Mouse (Mus musculus) midbrain, embryonic 10.5 days (tissue): Measurements from ENCODE around the gene Coro1c. TPM values are rescaled to one million over a fixed set of nuclear protein-coding genes. Genes with fewer than 3 reads are reported as not detected.
"Not testable (repeated sequence)": the region's sequence is repeated elsewhere in the genome, so short reads cannot be mapped to it uniquely, and the experiment has no call there.

Experiments used
- DNase-seq: peaks from one replicate; pipeline ENCODE4 v3.0.0-alpha.2; 2017; ENCODE audit warnings: low spot score
- H3K27ac ChIP-seq: fragments of 300-500 bp; sonication (generic); replicated peaks from 2 replicates; pipeline ENCODE4 v1.5.1; 2016; ENCODE audit warnings: mild to moderate bottlenecking
- H3K27me3 ChIP-seq: fragments of 300-500 bp; sonication (generic); 2 replicates; pipeline ENCODE4 v1.6.1; 2016; ENCODE audit warnings: low read depth, mild to moderate bottlenecking; ENCODE audit not compliant: poor library complexity, severe bottlenecking
- H3K36me3 ChIP-seq: fragments of 300-500 bp; sonication (generic); 2 replicates; pipeline ENCODE4 v1.6.1; 2016; ENCODE audit warnings: mild to moderate bottlenecking, moderate library complexity
- H3K4me1 ChIP-seq: fragments of 300-500 bp; sonication (generic); 2 replicates; pipeline ENCODE4 v1.6.1; 2016
- H3K4me3 ChIP-seq: fragments of 300-500 bp; sonication (generic); 2 replicates; pipeline ENCODE4 v1.5.1; 2016; ENCODE audit warnings: mild to moderate bottlenecking, moderate library complexity
- H3K9me3 ChIP-seq: fragments of 300-500 bp; sonication (generic); replicated peaks from 2 replicates; pipeline ENCODE4 v1.6.1; 2016; ENCODE audit warnings: mild to moderate bottlenecking
- WGBS: fragments of 180-500 bp; shearing (Covaris S2); methylation state at CpG from one replicate; pipeline ENCODE4 v1.1.7; 2016; 5-methylcytosine and 5-hydroxymethylcytosine counted together
- polyA plus RNA-seq: library from polyadenylated mRNA; unstranded; fragments of >200 nt; fragmentation: Nextera tagmentation; extraction: Ambion mirVana; gene quantifications from 2 replicates; pipeline ENCODE4 v1.2.1, GENCODE M21; 2016

Coro1c gene
- polyA plus RNA-seq, 1 experiment from 2014 or later: 205 TPM

DNA sequence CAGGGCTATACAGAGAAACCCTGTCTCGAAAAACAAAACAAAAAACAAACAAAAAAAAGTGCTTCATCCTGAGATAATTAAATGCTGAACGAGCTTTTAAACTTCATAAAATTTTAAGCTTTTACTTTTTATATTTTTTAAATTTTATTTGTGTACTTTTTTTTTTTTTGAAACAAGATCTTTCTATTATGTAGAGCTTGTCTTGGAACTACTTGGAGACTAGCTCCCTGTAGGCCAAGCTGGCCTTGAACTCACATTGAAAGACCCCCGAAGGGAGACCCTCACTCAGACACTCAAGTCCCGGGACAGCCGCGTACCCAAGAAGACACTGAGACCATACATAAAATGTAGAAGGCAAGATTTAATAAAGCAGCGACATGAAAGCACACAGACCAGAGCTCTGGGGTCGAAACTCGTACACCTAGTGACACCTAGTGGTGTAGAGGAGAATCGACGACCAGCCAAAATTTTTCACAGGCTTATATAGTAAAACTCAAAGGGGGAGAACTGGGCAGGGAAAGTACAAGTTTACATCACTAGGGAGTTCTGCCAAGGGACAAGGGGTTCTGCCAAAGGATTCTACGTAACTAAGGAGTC is 96.6 kb downstream of the Coro1c start:
- H3K9me3 ChIP-seq, H3K36me3 ChIP-seq, H3K27ac ChIP-seq, DNase-seq, H3K4me3 ChIP-seq: not testable (repeated sequence)
- WGBS: 23% methylated on average over 11 of the region's 12 CpGs
- H3K27me3 ChIP-seq: peaks cover 15% of the 10 kb centered on the region
- peaks cover 33% of the 10 kb centered on the region for H3K4me1 ChIP-seq

DNA sequence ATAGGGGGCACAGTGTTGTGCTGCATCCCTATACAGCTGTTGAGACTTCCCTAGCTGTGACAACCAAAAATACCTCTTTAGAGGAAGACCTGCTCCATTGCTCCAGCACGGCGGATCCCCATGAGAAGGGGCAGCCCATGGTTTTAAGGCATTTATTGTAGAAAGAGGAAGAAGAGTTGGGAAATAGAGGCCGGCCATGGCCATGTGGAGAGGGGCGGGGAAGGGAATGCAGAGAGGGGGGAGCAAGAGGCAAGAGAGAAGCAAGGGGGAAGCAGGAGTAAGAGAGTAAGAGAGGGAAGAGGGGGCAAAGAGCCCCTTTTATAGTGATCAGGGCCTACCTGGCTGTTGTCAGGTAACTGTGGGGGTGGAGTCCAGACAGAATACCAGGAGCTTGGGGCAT is 98.4 kb downstream of the Coro1c start:
- no peaks in the 10 kb centered on the region for H3K36me3 ChIP-seq
- H3K4me1 ChIP-seq: peaks cover 30% of the 10 kb centered on the region
- H3K27ac ChIP-seq: no peak overlapping the region
- DNase-seq: no peak
- no peak overlapping the region for H3K4me3 ChIP-seq
- peaks cover 7% of the 10 kb centered on the region; the same call in 1 of the 2 replicates for H3K9me3 ChIP-seq
- peaks cover 12% of the 10 kb centered on the region for H3K27me3 ChIP-seq
- WGBS: 85% methylated on average over 4 of the region's 4 CpGs

DNA sequence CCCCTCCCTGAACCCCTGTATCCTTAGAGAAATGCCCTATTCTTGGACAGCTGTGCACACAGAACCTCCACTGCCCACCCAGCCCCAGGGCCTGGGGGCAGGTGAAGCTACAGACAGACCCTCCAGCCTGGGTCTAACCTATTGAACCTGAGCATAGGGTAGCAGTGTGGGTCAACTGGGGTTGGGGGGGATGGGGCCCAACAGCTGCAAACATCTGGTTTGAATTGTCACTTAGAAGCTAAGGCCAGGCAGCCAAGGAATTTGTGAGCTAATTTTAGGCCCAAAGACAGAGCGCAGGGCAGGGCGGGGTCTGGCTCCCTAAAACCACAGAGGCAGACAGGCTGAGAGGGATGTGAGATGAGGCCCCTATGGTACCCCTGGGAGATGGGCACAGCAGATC is 100.4 kb downstream of the Coro1c start:
- peaks cover 18% of the 10 kb centered on the region; the same call in 1 of the 2 replicates for H3K4me1 ChIP-seq
- H3K36me3 ChIP-seq: no peaks in the 10 kb centered on the region
- H3K9me3 ChIP-seq: peaks cover 7% of the 10 kb centered on the region; the same call in 1 of the 2 replicates
- H3K4me3 ChIP-seq: no peak overlapping the region
- H3K27ac ChIP-seq: no peak overlapping the region
- no peak for DNase-seq
- no peaks in the 10 kb centered on the region for H3K27me3 ChIP-seq
- 82% methylated on average over 2 of the region's 2 CpGs for WGBS

DNA sequence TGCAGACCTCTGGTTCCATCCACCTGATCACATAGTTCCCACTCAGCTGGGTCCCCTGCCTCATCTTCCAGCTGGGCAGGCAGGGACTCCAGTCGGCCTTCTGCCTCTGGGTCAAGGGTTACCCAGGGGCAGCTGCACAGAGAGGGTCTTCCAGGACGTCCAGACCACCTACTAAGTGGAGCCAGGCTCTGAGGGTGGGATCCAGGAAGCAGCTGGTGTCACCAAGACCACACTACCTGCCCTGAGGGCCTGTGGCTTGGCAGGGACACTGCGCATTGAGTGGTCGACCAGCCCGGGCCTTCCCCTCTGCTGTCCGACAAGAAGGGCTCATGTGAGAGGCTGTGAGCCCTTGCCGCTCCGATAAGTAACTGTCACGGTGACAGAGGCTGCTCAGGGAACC is 100.8 kb downstream of the Coro1c start:
- peaks cover 18% of the 10 kb centered on the region; the same call in 1 of the 2 replicates for H3K4me1 ChIP-seq
- no peak overlapping the region for H3K27ac ChIP-seq
- no peaks in the 10 kb centered on the region for H3K36me3 ChIP-seq
- no peak overlapping the region for H3K4me3 ChIP-seq
- 68% methylated on average over 9 of the region's 9 CpGs for WGBS
- no peaks in the 10 kb centered on the region for H3K27me3 ChIP-seq
- no peak for DNase-seq
- H3K9me3 ChIP-seq: peaks cover 7% of the 10 kb centered on the region; the same call in 1 of the 2 replicates

DNA sequence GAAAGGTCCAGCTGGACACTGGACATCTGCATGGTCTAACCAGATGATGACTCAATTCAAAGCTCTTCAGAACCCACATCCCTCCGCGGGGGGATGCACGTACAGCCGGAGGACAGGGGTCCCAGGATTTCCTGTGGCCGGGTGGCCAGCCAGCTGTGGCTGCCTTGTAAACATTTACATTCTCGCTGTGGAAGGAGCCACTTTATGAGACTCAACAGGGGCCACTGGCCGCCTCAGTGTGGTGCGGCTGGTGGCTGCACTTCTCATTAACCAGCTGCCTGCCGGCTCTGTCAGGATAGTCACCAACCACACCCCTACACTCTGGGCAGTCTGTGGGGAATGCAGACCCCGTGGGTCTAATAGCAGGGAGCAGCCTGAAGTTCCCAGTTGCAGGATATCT is 102.1 kb downstream of the Coro1c start:
- DNase-seq: no peak
- 41% methylated on average over 10 of the region's 10 CpGs for WGBS
- no peak overlapping the region for H3K27ac ChIP-seq
- no peak overlapping the region for H3K4me3 ChIP-seq
- H3K4me1 ChIP-seq: peaks cover 18% of the 10 kb centered on the region; the same call in 1 of the 2 replicates
- H3K36me3 ChIP-seq: no peaks in the 10 kb centered on the region
- H3K27me3 ChIP-seq: no peaks in the 10 kb centered on the region
- H3K9me3 ChIP-seq: peaks cover 7% of the 10 kb centered on the region; the same call in 1 of the 2 replicates

DNA sequence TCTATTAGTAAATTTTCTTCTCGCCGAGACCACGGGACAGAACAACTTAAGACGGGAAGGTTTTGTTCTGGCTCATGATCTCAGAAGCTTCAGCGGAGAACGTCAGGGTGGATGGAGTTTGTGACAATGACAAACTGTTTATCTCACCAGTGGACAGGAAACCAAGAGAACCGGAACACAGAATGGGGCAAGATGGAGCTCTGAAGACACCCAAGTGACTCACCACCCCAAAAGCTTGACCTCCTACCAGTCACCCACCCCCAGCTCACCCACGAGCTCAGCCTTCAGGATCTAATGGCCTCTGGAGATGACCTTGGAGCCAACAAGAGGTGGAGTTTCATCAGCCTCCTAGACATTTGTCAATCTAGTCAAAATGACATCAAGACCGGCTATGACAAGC is 103.3 kb downstream of the Coro1c start:
- no peak overlapping the region for H3K4me3 ChIP-seq
- H3K9me3 ChIP-seq: peaks cover 5% of the 10 kb centered on the region; the same call in 1 of the 2 replicates
- H3K27me3 ChIP-seq: no peaks in the 10 kb centered on the region
- H3K27ac ChIP-seq: no peak overlapping the region
- DNase-seq: no peak
- peaks cover 23% of the 10 kb centered on the region for H3K4me1 ChIP-seq
- no peaks in the 10 kb centered on the region for H3K36me3 ChIP-seq
- 90% methylated on average over 9 of the region's 9 CpGs for WGBS

DNA sequence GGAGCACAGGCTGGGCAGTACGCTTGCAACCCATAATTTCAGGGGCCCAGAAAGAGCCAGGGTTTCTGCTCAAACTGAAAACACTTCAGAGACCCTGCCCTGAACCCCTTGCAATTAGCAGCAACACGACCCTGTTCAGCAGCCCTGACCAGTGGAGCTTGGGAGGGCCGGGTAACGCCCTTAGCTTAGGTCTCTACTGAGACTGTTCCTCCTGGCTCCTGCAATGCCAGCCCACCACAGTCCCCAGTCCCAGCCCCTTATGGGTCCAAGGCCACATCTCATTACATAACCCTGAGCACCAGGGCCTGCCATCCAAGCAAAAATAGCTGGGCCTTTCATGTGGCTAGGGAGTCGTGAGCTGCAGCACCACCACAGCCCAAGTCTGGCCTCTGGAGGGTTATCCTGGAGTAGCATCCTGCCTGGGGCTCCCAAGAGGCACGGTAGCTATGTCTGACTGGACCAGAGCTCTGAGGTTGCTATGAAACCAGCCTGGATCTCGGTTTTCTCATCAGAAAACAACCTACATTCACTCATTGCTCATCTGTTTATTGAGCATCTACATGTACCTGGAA is 104.1 kb downstream of the Coro1c start:
- Histone ChIP-seq H3K9me3 (no peaks in the 10 kb centered on the region; the same call in 1 of the 2 replicates), H3K4me3 (no peak overlapping the region), H3K27ac (no peak overlapping the region), H3K4me1 (peaks cover 31% of the 10 kb centered on the region), H3K27me3 (peaks cover 7% of the 10 kb centered on the region), H3K36me3 (no peaks in the 10 kb centered on the region)
- 69% methylated on average over 7 of the region's 7 CpGs for WGBS
- DNase-seq: no peak

DNA sequence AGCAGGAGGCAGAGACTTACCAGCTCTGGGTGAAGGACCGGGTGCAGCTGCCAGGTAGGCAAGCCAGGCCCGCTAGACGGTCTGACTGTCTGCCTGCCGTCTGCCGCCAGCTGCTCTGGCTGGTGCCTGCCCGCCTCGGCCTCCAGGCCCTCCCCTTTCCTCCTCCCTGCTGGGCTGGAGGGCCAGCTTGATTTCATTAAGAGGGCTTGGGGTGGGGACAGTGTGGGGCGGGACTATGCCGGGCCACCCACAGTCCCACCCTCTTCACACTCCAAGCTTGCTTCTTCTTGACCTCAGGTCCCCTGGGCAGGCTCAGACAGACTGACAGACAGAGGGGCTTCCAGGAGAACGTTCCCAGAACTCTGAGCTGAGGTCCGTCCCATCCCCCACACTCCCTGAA is 108.3 kb downstream of the Coro1c start, which contains the start of gene Tmem119:
Gene Tmem119, minus strand, starts transcription at position 237 of the 400 bp plus-strand sequence.
- 1% methylated on average over 11 of the region's 11 CpGs for WGBS
- H3K27ac ChIP-seq: peak within 1 kb of the TSS; percentile 55; the same call in 1 of the 2 replicates
- peaks cover 41% of the 10 kb centered on the region for H3K4me1 ChIP-seq

DNA sequence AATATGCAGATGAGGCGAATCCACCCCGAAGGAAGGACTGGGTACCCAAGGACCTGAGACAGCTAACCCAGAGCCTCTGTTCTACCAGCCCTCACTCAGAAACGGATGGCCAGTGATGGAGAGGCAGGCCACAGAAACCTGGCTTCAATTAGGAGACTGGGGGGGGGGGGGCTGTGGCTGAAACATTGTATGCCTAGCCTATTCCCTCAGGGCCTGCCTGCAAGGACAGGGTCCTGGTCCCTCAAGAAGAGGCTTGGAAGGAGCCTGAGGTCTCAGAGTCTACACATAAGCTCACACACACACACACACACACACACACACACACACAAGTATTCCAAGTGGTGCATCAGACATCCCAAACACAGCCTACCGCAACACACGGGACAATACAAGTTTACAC is 108.9 kb downstream of the Coro1c start:
- 45% methylated on average over 5 of the region's 5 CpGs for WGBS
- H3K4me1 ChIP-seq: peaks cover 41% of the 10 kb centered on the region
- peak overlapping the region; percentile 34 for H3K4me3 ChIP-seq
- no peaks in the 10 kb centered on the region for H3K36me3 ChIP-seq
- peaks cover 52% of the 10 kb centered on the region for H3K27me3 ChIP-seq
- no peaks in the 10 kb centered on the region for H3K9me3 ChIP-seq
- DNase-seq: no peak
- H3K27ac ChIP-seq: peak overlapping the region; percentile 55; the same call in 1 of the 2 replicates

More for the DNA sequence above, 108.3 kb downstream of the Coro1c start, which contains the start of gene Tmem119:
- peak; percentile 72 for DNase-seq
- peaks cover 46% of the 10 kb centered on the region for H3K27me3 ChIP-seq
- no peaks in the 10 kb centered on the region for H3K9me3 ChIP-seq
- no peaks in the 10 kb centered on the region for H3K36me3 ChIP-seq
- H3K4me3 ChIP-seq: peak within 1 kb of the TSS; percentile 34

DNA sequence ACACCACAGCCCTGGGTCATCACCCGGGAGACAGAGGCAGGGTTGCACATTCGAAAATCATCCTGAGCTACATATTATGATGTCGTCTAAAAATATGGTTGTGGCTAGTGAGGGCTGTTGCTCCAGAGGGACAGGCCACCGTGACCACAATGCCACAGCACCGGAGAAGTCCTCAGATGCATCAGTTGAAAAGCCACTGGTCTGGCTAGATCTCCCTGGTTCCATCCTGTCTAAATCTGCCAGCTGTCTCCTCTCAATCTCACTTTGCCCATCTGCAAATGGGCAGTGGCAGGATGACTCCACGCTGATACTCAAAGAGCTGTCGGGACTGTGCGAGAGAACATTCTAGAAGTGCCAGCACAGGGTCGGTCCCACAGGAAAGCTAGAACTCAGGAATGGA is 110.0 kb downstream of the Coro1c start:
- H3K27me3 ChIP-seq: peaks cover 53% of the 10 kb centered on the region
- DNase-seq: no peak
- no peaks in the 10 kb centered on the region for H3K36me3 ChIP-seq
- no peak overlapping the region for H3K27ac ChIP-seq
- peaks cover 41% of the 10 kb centered on the region for H3K4me1 ChIP-seq
- WGBS: 85% methylated on average over 9 of the region's 9 CpGs
- H3K9me3 ChIP-seq: no peaks in the 10 kb centered on the region
- H3K4me3 ChIP-seq: no peak overlapping the region

DNA sequence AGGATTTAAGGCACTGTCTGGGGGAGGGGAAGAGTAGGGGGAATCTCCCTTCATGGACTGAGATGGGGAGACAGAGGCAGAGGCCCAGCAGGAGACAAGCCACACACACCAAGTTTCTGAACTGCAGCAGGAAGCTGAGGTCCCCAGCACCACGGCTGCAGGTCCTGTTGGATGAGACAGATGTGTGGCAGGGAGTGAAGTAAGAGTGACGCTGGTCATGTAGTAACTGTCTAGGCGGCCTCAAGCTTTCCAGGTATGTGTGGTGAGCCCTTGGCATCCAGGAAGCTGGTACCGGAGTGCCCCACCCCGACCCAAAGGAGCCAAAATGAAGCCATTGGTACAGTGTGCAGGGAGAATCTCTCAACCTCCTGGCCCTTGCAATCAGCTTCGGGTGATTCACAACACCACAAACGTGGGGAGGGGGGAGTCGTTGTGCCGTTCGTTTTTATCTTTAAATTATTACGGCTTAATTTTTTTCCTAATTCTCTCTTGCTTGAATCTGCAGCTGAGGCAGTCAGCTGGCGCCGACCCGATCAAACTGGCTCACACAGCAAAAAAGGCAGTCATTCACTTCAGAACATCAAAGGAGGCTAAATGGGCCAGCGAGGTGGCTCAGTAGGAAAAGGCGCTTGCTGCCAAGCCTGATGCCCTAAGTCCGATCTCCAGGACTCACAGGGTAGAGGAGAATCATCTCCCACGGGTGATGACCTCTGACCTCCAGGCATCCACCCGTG is 111.2 kb downstream of the Coro1c start:
- 15% methylated on average over 19 of the region's 19 CpGs for WGBS
- no peaks in the 10 kb centered on the region for H3K9me3 ChIP-seq
- peak overlapping the region; percentile 25; the same call in 1 of the 2 replicates for H3K4me3 ChIP-seq
- DNase-seq: no peak
- peaks cover 53% of the 10 kb centered on the region for H3K27me3 ChIP-seq
- peak overlapping the region; percentile 50 for H3K27ac ChIP-seq
- peaks cover 41% of the 10 kb centered on the region for H3K4me1 ChIP-seq
- no peaks in the 10 kb centered on the region for H3K36me3 ChIP-seq

DNA sequence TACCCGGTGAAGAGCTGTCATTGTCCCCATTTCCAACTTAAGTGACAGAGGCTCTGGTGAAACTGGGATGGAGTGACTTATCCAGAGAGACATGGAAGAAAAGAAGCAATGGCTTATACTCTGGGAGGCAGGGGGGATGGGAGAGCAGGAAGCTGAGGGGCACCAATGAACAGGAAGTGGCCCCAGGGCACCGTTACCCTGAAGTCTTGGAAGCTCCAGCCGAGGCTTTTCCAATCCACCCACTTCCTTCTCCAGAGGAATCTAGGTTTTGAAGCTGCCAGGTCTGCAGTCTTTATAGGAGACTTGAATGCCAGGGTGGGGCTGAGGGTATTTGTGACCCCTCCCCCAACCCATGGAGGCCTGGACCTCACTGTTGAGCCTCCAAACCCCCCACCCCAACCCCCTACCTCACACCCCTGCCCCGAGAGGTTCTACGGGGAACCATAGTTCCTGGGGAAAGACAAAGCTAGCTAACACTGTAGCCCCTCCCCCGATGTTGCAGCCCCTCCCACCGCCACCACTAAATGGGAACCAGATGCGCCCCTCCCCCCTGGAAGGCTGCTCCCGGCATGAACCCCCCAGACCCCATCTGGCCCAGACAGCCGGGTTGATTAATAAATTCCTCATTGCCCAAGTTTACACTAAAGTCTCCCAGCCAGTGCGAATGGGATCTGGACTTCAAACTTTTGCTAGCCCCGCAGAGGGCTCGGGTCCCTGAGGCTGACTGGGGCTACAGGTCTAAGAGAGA is 112.0 kb downstream of the Coro1c start:
- H3K4me1 ChIP-seq: peaks cover 41% of the 10 kb centered on the region
- peaks cover 53% of the 10 kb centered on the region for H3K27me3 ChIP-seq
- H3K27ac ChIP-seq: peak overlapping the region; percentile 50
- no peaks in the 10 kb centered on the region for H3K9me3 ChIP-seq
- H3K36me3 ChIP-seq: no peaks in the 10 kb centered on the region
- DNase-seq: peak; percentile 57
- WGBS: 11% methylated on average over 13 of the region's 13 CpGs
- peak overlapping the region; percentile 25 for H3K4me3 ChIP-seq
